Mouse (Mus musculus) WW6 (cell line): ENCODE data around the gene Olfr220.

Source experiments
- DNase-seq: peaks from one replicate; pipeline ENCODE4 v3.0.0-alpha.2; 2013; ENCODE audit warnings: low read depth, low spot score

Olfr220 gene

DNA sequence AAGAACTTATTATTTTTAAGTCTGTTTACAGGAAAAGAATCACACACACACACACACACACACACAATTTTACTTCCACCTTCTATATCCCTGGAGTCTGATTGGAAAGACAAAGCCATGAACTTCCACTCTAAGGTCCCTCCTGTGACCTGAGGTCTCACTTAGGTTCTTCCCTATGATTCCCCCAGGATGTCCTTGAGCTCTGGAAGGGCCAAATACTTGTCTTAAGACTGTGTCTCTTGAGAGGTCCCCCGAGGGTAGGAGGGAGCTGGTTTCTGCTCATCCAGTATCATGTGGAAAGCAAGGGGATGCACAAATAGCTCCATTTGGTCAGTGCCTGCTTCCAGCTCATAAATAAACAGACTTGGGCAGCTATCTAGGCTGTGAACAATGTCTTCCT is at the start of gene Olfr220:
Olfr220 (plus strand) TSS at position 301 of the 400 bp plus-strand sequence.
- DNase-seq = no peak

DNA sequence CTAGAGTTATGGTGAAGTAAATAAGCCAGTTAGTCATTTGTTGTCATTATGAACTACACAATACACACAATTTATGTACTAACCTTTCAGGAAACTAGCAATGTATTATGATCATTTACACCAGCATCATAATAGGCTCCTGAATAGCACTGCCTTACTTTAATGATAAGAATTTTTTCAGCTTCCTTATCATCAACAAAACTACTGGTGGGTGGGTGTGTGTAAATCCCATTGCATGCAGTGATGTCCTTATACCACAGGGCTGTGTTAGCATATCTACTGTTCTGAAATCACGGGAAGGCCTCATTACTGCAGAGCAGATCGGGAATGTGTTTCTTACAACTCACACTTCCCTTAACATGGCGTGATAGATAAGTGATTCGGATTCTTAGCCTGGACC is 18.9 kb upstream of the Olfr220 start:
- no peak for DNase-seq

DNA sequence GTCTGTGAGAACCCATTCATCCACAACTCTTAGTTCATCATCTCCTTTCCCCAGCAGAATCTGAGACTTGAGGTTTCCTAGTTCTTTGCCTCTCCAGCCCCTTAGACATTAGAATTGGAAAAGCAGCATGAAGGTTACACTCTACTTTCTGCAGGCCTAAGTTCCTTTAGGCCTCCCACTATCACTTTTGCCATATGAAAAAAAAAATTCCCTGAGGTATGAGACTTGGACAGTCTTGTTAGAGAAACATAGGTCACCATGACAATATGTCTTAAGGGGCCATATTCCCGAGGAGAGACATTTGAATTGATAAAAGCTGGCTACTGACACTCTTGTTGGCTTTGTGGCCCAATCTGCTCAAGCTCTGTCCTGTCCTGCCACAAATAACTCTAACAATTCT is 18.1 kb upstream of the Olfr220 start, which contains the start of gene Olfr414:
Olfr414 (plus strand) TSS at position 301 of the 400 bp plus-strand sequence.
- no peak for DNase-seq

DNA sequence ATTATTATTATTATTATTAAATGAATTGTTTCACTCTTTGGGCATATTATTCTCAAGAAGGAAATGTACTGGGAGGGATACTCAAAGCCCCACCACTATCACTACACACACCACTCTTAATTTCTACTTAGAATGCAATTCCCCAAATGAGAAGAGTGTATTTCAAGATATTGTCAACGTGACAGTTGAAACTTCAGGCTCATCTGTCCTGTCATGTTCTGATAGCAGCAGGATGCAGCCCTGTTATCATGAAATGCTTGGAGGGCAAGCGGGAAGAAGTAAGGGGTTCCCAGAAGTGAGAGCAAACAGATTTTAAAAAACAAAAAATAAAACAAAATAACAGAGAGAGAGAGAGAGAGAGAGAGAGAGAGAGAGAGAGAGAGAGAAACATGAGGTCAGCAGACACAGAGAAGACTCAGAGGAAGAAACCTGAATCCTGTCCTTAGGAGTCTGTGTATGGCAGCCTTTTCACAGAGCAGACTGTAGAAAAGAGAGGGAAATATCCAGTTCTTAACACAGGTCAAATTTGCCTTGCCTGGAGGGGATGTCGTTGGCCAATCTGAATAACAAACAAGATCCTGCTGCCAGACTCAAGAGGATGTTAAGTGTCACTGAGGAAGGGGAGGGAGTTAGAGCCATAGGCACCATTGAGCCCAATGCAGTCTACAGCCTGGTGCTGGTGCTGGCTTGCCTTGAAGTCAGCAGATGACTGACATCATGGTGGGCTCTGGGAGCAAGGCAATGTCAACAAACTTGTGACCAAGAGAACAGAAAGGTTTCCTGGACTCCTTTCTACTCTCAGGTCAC is 15.5 kb upstream of the Olfr220 start:
- no peak for DNase-seq

DNA sequence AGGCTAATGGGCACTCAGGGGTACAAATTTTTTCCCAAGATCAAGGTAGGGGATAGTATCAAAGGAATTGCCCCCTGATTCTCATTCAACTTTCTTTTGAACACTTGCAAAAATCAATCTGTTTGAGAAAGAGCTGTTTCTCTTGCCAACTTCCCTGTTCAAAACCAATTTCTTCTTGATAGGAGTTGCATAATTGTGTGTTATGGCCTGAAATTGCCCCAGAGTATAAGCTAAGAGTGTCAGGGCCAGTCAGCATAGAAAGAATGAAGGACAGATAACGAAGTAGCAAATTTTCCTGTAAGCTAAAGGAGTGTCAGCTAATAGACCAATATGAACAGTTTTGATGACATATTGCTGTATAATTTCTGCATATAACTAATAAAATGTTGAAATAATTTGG is 14.5 kb upstream of the Olfr220 start:
- DNase-seq = no peak

DNA sequence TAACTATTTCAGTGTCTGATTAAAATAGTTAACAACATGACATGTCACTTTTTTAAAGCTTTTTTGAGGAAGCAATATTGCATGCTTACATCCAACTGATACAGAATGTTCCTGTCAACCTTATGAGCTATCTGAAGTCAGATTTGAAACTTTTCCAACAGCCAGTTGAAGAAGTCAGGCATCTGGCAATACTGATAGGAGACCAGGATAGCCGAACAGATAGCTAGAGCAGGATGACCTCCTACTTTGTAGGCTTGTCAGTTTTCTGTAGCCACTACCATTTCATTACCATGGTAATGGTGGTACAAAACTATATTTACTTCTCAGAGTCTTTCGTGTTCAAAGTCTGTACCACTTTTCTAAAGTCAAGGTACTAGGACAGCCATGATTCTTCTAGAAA is 13.5 kb upstream of the Olfr220 start:
- no peak for DNase-seq

DNA sequence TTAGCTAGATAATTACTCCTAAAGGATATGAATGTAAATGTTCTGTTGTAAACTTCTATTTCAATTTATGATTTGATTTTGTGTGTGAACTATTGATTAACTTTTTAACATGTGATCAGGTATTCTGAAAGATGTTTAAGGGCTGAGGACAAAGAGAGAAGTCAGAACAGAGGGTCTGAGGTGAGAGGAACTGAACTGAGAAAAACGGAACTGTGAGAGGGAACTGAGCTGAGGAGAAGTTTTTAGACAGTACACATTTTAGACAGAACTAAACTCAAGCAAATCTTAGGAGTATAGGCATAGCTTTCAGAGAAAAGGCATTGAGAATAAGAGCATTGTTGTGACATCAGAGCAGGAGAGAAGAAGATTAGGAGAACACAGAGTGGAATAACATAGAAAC is 7.8 kb upstream of the Olfr220 start:
- no peak for DNase-seq

DNA sequence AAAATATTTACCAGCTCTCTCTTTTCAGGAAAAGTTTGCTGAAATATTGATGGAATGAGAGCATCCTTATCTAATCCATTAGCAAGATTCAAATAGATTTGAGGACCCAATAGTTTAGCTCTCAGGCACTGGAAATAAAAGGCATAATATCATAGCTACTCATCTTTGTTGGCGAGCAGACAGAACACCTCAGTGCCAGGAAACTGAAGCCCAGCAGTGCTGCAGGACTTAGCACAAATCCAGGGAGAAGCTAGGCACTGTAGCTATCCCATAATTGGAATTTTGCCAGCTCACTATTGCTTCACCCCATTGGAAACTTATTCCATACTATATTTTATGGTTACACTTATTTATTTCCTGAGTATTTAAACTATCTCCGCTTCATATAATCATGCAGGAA is 13.2 kb downstream of the Olfr220 start:
- no peak for DNase-seq

DNA sequence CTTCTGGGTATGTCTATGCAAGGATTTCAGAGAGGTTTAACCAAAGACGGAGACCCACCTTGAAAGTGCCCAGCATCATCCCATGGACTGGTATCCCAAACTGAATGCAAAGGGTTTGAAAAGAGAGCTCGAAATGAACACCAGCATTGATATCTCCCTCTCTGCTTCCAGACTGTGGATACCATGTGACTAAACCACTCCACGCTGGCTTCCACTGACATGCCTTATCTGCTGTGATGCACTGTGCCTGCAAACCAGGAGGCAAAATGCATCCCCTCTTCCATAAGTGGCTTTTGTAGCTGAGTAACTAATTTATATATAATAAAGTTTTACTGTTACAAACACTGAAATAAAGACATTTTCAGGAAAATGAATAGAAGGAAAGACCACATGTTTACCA is 23.5 kb downstream of the Olfr220 start:
- no peak for DNase-seq

DNA sequence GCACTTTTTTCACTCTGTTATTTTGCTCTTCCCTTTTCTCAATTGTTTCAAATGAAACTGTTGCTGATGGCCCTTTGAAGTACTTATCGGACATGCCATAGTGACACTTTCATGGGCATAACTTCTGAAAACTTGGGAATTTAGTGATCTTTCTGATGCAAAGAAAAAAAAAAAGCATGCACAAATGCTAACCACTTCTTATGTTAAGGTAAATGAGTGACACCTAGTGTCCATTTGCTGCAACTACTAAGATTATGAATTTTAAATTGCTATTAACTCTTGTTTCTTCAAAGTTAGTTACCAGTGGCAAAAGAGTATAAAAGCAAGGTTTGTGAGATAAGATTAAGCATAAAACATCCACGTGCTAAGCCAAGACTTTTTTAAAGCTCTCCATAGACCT is 24.4 kb downstream of the Olfr220 start:
- no peak for DNase-seq

DNA sequence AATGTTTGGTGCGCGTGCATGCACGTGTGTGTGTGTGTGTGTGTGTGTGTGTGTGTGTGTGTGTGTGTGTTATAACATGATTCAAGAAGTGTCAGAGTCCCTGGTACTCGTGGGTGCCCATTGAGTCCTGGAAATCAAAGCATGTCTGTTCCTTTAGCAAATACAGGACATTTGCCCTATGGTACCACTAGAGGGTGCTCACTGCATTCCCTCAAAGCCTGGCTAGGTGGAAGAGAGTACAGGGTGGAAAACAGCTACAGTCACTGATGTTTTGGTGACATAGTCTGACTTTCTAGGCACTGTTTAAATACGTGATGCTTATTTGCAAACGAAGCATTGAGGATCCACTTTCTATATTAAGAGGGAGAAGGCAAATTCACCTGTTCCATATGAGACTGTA is 27.9 kb downstream of the Olfr220 start:
- no peak for DNase-seq

DNA sequence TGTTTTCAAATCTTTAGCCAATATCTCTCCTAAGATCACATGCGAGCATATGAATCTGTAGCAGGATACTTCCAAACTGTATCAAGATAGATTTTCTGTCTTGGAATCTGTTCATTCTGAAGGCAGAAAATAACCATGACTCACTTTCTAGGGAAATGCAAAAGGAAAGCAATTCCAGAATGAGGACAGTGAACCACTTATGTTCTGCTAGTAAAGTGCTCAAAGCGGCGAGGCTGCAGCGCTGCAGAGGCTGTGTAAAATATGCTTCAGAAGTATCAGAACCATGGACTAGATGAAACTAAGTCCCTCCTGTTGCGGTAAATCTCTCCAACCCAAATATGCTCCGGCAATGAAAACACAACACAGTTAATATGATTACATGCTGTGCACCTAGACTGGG is 40.7 kb downstream of the Olfr220 start:
- no peak for DNase-seq

DNA sequence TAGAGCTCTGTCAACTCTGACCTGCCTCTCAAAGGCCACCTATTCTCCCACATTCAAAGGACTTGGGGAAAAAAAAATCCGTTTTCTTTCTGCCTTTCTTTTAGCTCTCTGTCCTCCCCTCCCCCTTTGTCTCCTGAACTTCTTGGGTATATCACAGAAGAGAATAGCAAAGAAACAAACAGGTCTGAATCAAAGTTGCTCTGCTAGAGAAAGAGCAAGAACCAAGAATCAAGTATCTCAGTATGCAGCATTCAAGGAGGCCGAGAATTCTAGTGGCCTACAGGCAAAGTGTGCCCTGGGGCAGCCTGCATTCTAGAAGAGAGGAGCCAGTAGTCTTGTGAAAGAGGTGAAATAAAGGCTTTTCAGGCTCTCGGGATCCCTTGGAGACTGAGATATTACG is 58.2 kb downstream of the Olfr220 start:
- no peak for DNase-seq
